Mouse (Mus musculus) limb, embryonic 13.5 days (tissue): ENCODE measurements around the gene Cpa4. TPM values are rescaled to one million over a fixed set of nuclear protein-coding genes. Genes with fewer than 3 reads are reported as not detected.

ENCODE experiments used
- ATAC-seq: fragments of 200-750 bp; cut with Nextera tagmentation; 2 replicates; pipeline ENCODE4 v1.8.0; 2017; ENCODE audit warnings: low read depth, moderate number of reproducible peaks, moderate TSS enrichment; ENCODE audit not compliant: low FRiP score
- H3K27ac ChIP-seq: fragments of 300-500 bp; sonication (generic); 2 replicates; pipeline ENCODE4 v1.5.1; 2015; ENCODE audit warnings: inconsistent platforms, mild to moderate bottlenecking, moderate library complexity
- H3K27me3 ChIP-seq: fragments of 300-500 bp; sonication (generic); 2 replicates; pipeline ENCODE4 v1.6.1; 2015; ENCODE audit warnings: mild to moderate bottlenecking, inconsistent platforms
- H3K36me3 ChIP-seq: fragments of 300-500 bp; sonication (generic); 2 replicates; pipeline ENCODE4 v1.6.1; 2015; ENCODE audit warnings: inconsistent platforms, mild to moderate bottlenecking, moderate library complexity
- H3K4me1 ChIP-seq: fragments of 300-500 bp; sonication (generic); 2 replicates; pipeline ENCODE4 v1.6.1; 2015; ENCODE audit warnings: inconsistent platforms
- H3K4me2 ChIP-seq: fragments of 300-500 bp; sonication (generic); replicated peaks from 2 replicates; pipeline ENCODE4 v1.6.1; 2015; ENCODE audit warnings: inconsistent platforms, mild to moderate bottlenecking, moderate library complexity
- H3K4me3 ChIP-seq: fragments of 300-500 bp; sonication (generic); 2 replicates; pipeline ENCODE4 v1.5.1; 2015; ENCODE audit warnings: moderate library complexity, mild to moderate bottlenecking, inconsistent platforms
- H3K9ac ChIP-seq: fragments of 300-500 bp; sonication (generic); 2 replicates; pipeline ENCODE4 v1.6.1; 2015; ENCODE audit warnings: mild to moderate bottlenecking, inconsistent platforms
- H3K9me3 ChIP-seq: fragments of 300-500 bp; sonication (generic); 2 replicates; pipeline ENCODE4 v1.6.1; 2016; ENCODE audit warnings: inconsistent platforms
- WGBS: fragments of 180-500 bp; shearing (Covaris S2); methylation state at CpG from one replicate; pipeline ENCODE4 v1.1.7; 2015; 5-methylcytosine and 5-hydroxymethylcytosine counted together
- polyA plus RNA-seq: library from polyadenylated mRNA; unstranded; fragments of >200 nt; fragmentation: Nextera tagmentation; extraction: Ambion mirVana; gene quantifications from 2 replicates; pipeline ENCODE4 v1.2.1, GENCODE M21; 2015

The Cpa4 gene
- polyA plus RNA-seq, 1 experiment from 2014 or later, result 2.7 TPM

DNA sequence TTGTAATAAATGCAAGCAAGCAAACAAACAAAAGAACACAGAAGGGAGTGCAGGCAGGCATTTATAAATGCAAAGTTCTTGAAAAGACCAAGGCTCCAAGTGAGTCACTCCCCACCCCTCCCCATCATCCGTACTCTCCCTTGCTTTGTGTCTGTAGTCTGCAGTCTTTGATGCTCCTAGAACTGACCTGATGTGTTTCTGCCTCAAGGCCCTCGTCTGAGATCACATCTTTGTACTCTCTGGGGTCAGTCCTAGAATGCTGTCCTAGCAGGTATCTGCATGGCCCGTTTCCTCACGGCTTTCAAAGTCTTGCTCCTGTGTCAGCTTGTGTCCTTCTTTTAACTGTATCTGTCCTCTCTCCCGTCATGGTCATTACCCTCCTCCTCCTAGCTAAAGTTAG lies 51.4 kb downstream of the Cpa4 start:
- Histone ChIP-seq H3K4me1 (peaks cover 52% of the 10 kb centered on the region), H3K27me3 (no peaks in the 10 kb centered on the region), H3K9ac (no peak overlapping the region), H3K9me3 (no peaks in the 10 kb centered on the region), H3K4me2 (no peak overlapping the region), H3K27ac (no peak overlapping the region; the same call in 1 of the 2 replicates), H3K36me3 (no peaks in the 10 kb centered on the region), H3K4me3 (no peak overlapping the region)
- 77% methylated on average over 5 of the region's 5 CpGs for WGBS
- ATAC-seq, result no peak

DNA sequence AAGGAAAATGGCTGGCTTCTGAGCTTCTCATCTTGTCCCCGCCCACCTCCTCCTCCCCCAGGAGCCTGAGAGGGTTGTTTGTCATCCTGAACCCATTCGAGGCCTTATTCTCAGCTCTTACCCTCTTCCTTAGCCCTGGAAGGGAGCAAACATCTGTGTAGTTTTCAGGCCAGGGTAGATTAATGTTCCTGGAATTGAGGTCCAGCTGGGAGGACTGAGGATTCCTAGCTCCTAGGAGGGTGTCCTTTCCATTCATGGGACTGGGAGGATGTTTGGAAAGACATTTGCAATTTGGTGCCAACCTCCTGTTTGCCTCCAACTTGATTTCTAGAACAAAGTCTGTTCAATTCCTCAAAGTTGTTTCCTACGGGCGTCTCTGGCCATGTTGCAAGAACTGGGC lies 52.4 kb downstream of the Cpa4 start:
- WGBS, result 74% methylated on average over 4 of the region's 4 CpGs
- no peaks in the 10 kb centered on the region for H3K36me3 ChIP-seq
- no peaks in the 10 kb centered on the region for H3K9me3 ChIP-seq
- ATAC-seq, result no peak
- H3K4me3 ChIP-seq, result no peak overlapping the region
- peaks cover 44% of the 10 kb centered on the region for H3K4me1 ChIP-seq
- H3K4me2 ChIP-seq, result no peak overlapping the region
- H3K27me3 ChIP-seq, result no peaks in the 10 kb centered on the region
- H3K9ac ChIP-seq, result no peak overlapping the region
- H3K27ac ChIP-seq, result peak overlapping the region; percentile 39; the same call in 1 of the 2 replicates

DNA sequence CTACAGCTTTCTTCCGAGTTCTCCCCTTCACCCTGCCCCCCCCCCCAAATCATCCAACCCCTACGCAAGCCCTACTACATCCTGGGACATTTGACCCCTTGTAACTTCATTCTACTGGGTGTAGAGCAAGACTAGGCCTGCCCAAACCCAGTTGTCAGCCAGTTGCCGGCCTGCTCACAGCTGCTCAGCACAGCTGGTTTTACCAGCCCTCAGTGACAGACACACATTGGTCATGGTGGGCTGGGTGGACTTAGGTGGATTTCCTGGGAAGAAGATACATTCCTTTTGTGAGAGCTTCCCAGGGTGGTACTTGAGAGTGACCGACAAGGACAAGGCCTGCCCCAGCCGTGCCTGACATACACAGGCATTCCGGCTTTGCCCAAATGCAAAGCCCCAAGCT lies 52.8 kb downstream of the Cpa4 start:
- 0 out of 2 replicates have a peak, but pooled peaks have one; percentile 35 for ATAC-seq
- peaks cover 40% of the 10 kb centered on the region for H3K4me1 ChIP-seq

DNA sequence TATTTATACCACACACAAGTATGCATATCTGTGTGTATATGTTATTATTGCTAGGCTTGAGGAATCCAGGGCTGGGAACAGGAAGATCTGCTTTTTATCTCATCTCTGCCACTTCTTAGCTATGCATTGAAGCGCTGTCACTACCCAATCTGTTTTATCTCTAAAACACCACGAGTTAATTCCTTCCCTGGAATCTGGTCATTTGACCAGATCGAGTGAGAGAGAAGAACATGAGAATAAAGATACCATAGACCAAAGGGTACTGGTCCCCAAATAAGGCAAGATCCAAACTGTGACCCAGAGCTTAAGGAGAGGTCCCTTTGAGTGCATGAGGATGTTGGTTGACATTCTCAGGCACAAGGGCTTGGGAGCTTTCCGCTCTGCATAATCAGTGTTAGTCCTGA lies 53.8 kb downstream of the Cpa4 start:
- ATAC-seq, result no peak
- H3K9ac ChIP-seq, result no peak overlapping the region
- H3K36me3 ChIP-seq, result no peaks in the 10 kb centered on the region
- H3K4me3 ChIP-seq, result no peak overlapping the region
- no peaks in the 10 kb centered on the region for H3K9me3 ChIP-seq
- no peak overlapping the region for H3K4me2 ChIP-seq
- WGBS, result 58% methylated on average over 4 of the region's 4 CpGs
- no peak overlapping the region for H3K27ac ChIP-seq
- no peaks in the 10 kb centered on the region for H3K27me3 ChIP-seq
- peaks cover 30% of the 10 kb centered on the region for H3K4me1 ChIP-seq

More for the DNA sequence above, 52.8 kb downstream of the Cpa4 start:
- no peak overlapping the region for H3K4me2 ChIP-seq
- no peaks in the 10 kb centered on the region for H3K27me3 ChIP-seq
- H3K9ac ChIP-seq, result no peak overlapping the region
- 73% methylated on average over 6 of the region's 6 CpGs for WGBS
- H3K9me3 ChIP-seq, result no peaks in the 10 kb centered on the region
- H3K36me3 ChIP-seq, result no peaks in the 10 kb centered on the region
- H3K27ac ChIP-seq, result peak overlapping the region; percentile 23; the same call in 1 of the 2 replicates
- H3K4me3 ChIP-seq, result no peak overlapping the region

DNA sequence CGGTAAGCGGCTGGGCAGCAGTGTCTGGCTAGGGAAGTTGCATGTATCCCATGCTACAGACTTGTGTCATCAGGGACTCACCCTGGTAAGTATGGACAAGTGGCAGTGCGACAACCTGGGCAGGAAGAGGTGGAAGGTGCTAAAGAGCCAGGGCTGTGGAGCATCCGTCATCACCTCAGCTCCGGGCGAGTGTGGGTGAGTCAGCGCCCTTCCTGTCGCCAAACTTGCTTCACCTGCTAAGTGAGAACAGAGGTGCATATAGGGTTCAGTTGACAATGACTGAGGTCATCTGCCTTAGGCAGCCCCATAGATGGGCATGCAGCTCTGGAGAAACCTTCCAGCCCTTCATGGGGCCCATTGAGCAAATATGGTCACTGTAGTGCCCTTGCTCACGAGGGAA lies 56.6 kb downstream of the Cpa4 start:
- 79% methylated on average over 9 of the region's 9 CpGs for WGBS
- ATAC-seq, result no peak
- Histone ChIP-seq H3K27ac (no peak overlapping the region), H3K27me3 (no peaks in the 10 kb centered on the region), H3K9ac (no peak overlapping the region), H3K4me1 (peaks cover 17% of the 10 kb centered on the region), H3K36me3 (no peaks in the 10 kb centered on the region), H3K4me3 (no peak overlapping the region), H3K4me2 (no peak overlapping the region), H3K9me3 (no peaks in the 10 kb centered on the region)

GRCm38 (mm10) chr6:30628152-30628551 lies 60.0 kb downstream of the Cpa4 start:
- Histone ChIP-seq H3K4me1 (peaks cover 30% of the 10 kb centered on the region), H3K27me3 (no peaks in the 10 kb centered on the region), H3K9me3 (no peaks in the 10 kb centered on the region), H3K27ac (peak overlapping the region; percentile 3; the same call in 1 of the 2 replicates), H3K4me2 (no peak overlapping the region), H3K9ac (no peak overlapping the region), H3K4me3 (no peak overlapping the region), H3K36me3 (no peaks in the 10 kb centered on the region)
- peak; percentile 60 for ATAC-seq
- WGBS, result 40% methylated on average over 6 of the region's 6 CpGs

DNA sequence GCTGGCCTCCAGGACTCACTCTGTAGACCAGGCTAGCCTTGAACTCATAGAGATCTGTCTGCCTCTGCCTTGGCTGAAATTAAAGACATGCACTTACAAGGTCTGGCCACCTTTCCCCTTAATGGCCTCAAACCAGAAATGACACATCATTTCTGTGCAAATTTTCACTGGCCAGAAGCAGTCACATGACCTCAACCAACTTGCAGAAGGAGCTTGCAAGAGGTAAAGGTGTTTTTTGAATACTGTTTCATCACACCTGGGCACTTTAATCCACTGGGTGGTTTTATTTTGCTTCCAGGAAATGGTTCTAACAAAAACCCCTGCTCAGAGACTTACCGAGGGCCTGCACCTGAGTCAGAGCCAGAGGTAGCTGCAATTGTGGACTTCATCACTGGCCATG lies 61.8 kb downstream of the Cpa4 start:
- Histone ChIP-seq H3K9me3 (no peaks in the 10 kb centered on the region), H3K9ac (no peak overlapping the region), H3K27ac (no peak overlapping the region), H3K27me3 (no peaks in the 10 kb centered on the region), H3K4me3 (no peak overlapping the region), H3K36me3 (no peaks in the 10 kb centered on the region), H3K4me1 (peaks cover 37% of the 10 kb centered on the region), H3K4me2 (no peak overlapping the region)
- WGBS, result 77% methylated on average over 1 of the region's 1 CpGs
- ATAC-seq, result no peak

DNA sequence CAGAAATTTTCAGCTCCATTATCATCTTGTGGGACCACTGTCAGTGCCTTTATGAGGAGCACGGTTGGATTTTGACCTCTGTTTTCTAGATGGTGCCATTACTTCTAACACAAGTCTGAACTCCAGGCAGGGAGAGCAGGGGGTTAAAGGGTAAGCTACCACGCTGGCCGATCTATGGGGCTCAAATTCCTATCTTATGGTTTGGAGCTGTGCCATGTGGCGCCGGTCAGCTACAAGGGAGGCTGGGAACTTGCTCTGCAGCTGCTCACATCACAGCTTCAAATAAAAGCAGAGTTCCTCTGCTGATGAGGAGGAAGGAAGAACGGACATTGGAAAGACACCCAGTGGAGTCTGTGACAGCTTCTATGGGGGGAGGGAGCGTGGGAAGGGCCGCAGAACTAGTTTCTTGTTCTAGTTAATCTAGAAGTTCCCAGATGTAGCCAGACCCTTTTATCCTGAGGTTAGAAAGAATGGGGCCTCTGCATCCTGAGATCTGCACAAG lies 67.2 kb downstream of the Cpa4 start:
- peak overlapping the region; percentile 27; the same call in 1 of the 2 replicates for H3K4me2 ChIP-seq
- ATAC-seq, result peak; percentile 19; the same call in 1 of the 2 replicates
- no peaks in the 10 kb centered on the region for H3K27me3 ChIP-seq
- no peaks in the 10 kb centered on the region for H3K9me3 ChIP-seq
- 14% methylated on average over 8 of the region's 8 CpGs for WGBS
- H3K4me3 ChIP-seq, result no peak overlapping the region
- peak overlapping the region; percentile 98 for H3K27ac ChIP-seq
- peaks cover 56% of the 10 kb centered on the region for H3K4me1 ChIP-seq
- peak overlapping the region; percentile 2; the same call in 1 of the 2 replicates for H3K9ac ChIP-seq
- H3K36me3 ChIP-seq, result no peaks in the 10 kb centered on the region

DNA sequence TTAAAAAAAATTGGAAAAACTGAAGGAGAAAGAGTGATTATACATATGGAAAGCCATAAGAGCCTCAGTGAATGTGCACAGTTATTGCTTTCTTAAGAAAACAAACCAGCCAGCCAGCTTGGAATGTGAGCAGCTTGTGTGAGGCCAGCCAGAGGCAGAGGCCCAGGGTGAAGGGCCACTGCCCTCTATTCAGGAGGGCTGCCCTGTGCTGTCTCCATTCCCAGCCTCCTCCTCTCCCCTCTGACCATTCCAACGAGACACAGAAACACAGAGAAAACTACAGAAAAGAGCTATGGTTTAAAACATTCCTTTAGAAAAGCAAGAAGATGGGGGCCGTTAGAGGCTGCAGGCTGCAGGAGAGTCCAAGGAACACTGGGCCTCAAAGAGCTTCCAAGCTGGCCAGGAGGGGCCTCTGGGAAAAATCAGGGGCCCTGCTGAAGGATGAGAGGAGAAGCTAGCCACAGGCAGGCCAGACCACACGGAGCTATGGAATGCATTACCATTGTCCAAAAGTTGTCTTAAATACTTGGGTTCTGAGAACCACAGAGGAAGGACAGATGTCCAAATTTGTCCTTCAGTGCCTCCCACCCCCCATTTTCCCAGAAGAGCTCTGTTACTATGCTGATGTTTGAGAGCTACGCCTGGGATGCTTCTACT lies 68.1 kb downstream of the Cpa4 start:
- peaks cover 52% of the 10 kb centered on the region for H3K4me1 ChIP-seq
- peak overlapping the region; percentile 98 for H3K27ac ChIP-seq
- H3K4me3 ChIP-seq, result no peak overlapping the region

DNA sequence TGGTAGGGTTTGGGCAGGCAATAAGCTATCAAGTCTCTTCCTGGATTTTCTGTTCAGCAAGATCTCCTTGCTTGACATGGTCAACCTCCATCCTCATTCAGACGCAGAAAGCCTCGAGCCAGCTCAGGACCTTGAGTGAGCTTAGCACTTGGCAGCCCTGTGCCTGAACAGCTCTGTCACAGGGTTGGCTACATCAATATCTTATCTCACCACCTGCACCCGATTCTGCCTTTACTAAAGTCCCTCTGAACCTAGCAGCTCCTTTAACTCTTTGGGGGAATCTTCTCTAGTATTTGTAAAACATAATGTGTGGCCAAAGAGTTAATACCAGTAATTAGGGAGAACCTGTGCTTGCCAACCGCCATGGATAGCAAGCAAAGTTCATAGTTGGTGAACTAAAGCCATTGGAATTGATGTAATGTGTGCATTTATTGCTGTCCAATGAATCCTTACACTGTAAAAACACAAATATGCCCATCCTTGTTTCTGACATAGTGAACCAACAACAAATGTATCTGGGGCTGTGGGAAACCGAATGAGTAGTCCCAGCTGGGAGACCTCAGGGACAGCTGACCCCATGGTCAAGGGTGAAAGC lies 70.6 kb downstream of the Cpa4 start, which contains the start of gene Cpa1:
Gene Cpa1 (plus strand): TSS at position 545 of the 595 bp plus-strand sequence.
- no peak within 1 kb of the TSS for H3K9ac ChIP-seq
- peaks cover 41% of the 10 kb centered on the region for H3K4me1 ChIP-seq
- no peak within 1 kb of the TSS for H3K4me2 ChIP-seq
- no peak within 1 kb of the TSS for H3K27ac ChIP-seq
- H3K27me3 ChIP-seq, result no peaks in the 10 kb centered on the region
- whole genome bisulfite sequencing, result 87% methylated on average over 5 of the region's 5 CpGs
- no peak within 1 kb of the TSS for H3K4me3 ChIP-seq
- no peak for ATAC-seq
- H3K36me3 ChIP-seq, result no peaks in the 10 kb centered on the region
- H3K9me3 ChIP-seq, result no peaks in the 10 kb centered on the region

More for the DNA sequence above, 68.1 kb downstream of the Cpa4 start:
- 28% methylated on average over 4 of the region's 4 CpGs for WGBS
- no peaks in the 10 kb centered on the region for H3K36me3 ChIP-seq
- H3K9me3 ChIP-seq, result no peaks in the 10 kb centered on the region
- peak; percentile 77 for ATAC-seq
- H3K9ac ChIP-seq, result no peak overlapping the region; the same call in 1 of the 2 replicates
- H3K4me2 ChIP-seq, result no peak overlapping the region
- no peaks in the 10 kb centered on the region for H3K27me3 ChIP-seq
